Mouse (Mus musculus) thymus, postnatal 4 days (tissue): ENCODE results near the gene Kif9.

ENCODE experiments used
- DNase-seq: peaks from one replicate; pipeline ENCODE4 v3.0.0; 2021

Kif9 gene

GRCm38 (mm10) chr9:110529002-110529737, 52.4 kb downstream of the Kif9 start:
- DNase-seq = no peak

DNA sequence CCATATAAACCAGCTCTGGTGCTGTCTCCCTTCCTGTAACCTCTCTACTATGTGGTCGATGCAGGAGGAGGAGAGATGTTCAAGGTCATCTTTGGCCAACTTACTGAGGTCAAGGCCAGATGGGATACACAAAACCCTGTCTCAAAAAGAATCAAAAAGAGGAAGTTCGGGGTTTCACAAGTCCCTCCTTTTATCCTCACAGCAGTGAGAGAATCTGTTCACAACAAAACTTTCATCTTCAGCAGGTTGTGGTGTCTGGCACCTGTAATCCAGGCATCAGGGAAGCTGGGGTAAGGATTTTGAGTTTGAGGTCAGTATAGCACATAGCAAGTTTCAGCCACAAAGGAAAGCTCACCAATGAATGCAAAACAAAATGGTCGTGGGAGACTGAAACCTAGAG, 53.9 kb downstream of the Kif9 start:
- DNase-seq = no peak

GRCm38 (mm10) chr9:110531151-110531791, 54.5 kb downstream of the Kif9 start:
- DNase-seq = no peak

DNA sequence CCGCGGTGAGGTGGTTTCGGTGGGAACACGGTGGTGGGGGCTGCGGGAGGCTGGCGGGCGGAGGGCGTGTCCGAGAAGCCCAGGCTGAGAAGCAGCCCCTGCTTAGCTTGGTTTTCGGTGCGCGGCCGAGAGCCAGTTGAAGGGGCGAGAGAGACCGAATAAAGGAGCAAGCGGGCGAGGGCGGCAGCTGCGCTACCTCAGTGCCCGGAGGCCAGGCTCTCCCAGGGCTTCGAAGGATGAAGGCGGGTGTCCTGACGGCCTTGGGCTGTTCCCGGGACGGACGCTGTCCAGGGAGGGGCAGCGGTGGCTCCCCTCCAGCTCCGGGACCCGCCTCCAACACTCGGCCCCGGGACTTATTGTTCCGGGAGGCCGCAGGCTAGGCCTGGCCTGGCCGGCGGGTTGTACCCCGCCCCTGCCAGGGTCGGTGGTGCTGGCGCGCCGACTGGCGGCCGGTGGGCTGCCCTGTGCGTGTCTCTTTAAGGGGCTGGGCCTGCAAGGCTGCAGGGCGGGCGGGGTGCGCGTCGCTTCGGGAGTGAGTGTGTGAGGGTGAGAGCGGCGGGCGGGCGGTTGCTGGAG, 55.2 kb downstream of the Kif9 start:
- peak; percentile 96 for DNase-seq

DNA sequence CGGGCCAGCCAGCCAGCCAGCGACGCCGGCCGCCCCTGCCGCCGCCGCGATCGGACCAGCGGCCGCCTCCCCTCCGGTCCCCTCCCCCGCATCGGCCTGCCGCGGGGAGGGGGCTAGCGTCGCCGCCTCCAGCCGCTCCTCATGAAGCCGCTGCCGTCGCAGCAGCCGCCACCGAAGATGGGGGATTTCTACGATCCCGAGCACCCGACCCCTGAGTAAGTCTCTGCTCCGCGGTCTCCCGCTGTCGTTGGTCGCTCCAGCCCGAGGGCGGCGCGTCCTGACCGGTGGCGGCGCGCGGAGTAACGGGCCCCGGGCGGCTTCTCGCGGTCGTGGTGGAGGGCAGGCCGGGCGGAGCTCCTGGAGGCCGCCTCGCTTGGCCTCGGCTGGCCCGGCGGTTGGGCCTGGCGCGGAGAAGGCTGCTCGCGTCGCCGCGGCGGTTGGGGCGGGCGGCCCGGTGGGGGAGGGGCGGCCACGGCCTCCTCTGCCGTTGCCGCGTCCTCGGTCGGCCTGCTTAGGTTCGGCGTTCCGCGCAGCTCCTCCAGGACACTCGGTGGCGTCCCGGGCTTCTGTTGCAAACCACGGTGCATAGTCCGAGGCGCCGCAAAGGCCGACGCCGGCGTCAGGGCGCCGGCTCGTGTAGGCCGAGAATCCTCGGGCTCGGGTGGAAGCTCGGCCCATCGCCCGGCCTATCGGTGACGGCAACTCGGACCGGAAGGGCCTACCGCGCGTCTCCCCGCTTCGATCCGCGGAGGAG, 56.0 kb downstream of the Kif9 start, which contains the start of gene Setd2:
Setd2 (plus strand) TSS at position 60 of the 754 bp plus-strand sequence.
- peak; percentile 85 for DNase-seq

GRCm38 (mm10) chr9:110533645-110534044, 56.9 kb downstream of the Kif9 start:
- DNase-seq = peak; percentile 45

- DNase-seq = no peak
Measured at GRCm38 (mm10) chr9:110535114-110535513, 58.4 kb downstream of the Kif9 start.

DNA sequence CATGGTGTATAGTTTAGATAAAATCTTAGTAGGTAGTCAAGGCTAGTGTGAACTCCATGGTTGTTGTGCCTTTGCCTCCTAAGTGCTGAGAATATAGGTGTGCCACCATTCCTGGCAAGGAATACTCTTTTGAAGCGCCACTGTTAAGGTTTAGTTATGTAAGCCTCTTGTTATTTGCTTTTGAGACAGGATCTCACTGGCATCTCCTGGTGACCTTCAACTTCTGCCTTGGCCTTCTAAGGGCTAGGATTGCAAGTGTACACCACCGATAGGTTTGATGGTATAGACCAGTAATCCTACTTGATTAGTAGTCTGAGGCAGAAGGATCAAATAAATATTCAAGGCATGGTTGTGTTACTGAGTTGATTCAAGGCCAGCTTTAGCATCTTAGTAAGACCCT, 59.9 kb downstream of the Kif9 start:
- DNase-seq = no peak

- no peak for DNase-seq
Measured at GRCm38 (mm10) chr9:110538511-110538910, 61.8 kb downstream of the Kif9 start.

GRCm38 (mm10) chr9:110541988-110542387, 65.2 kb downstream of the Kif9 start:
- no peak for DNase-seq

DNA sequence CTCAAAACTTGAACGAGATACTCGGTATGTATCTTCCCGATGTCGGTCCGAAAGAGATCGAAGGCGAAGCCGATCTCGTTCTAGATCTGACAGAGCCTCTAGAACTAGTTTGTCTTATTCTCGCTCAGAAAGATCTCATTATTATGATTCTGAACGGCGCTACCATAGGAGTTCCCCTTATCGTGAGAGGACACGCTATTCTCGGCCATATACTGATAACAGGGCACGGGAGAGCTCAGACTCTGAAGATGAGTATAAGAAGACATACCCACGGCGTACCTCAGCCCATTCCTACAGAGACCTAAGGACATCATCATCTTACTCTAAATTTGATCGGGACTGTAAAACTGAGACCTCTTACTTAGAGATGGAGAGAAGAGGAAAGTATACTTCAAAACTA, 71.5 kb downstream of the Kif9 start:
- no peak for DNase-seq

- no peak for DNase-seq
Measured at GRCm38 (mm10) chr9:110568309-110568708, 91.6 kb downstream of the Kif9 start.
